ENCODE assay signal across 8 mouse cellular contexts in the genomic region with DNA sequence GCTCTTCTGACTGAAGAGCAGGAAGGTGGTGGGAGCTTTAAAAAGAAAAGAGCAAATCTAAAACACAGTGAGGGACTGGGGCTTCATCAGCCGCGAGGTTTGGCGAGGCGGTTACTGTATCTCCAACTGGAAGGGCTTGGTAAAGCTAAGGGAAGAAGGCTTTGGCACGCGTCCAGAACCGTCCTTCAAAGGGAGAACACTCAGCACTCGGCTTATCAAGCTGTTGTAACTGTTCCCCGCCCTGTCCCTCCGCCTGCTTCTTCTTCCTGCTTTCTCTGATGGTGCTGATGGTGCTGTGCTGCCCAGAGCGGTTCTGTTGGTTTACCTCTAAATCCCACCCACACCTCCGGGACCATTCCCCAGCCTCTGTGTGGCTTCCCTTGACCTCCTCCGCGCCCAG.
DNase-seq lines count a peak whose midpoint lies in the region; ATAC-seq lines count a peak whose summit lies in the region.

No protein-coding gene starts in this region.

- no peaks in the 10 kb centered on the region for H3K9me3 ChIP-seq in heart, embryonic 14.5 days (ENCODE audit: control insufficient read depth, low read length)
- H3K9me3 ChIP-seq in megakaryocyte, embryonic 14.5 days = no peaks in the 10 kb centered on the region

- peak; percentile 19 for DNase-seq in retina, postnatal 1 day
- no peak for DNase-seq in retina, embryonic 14.5 days (ENCODE audit: low spot score)
- peak; percentile 41 to 53 for DNase-seq in adrenal gland, postnatal 4 days (ENCODE audit: low spot score in 2 of 2)
- DNase-seq in layer of hippocampus, postnatal 14 days (ENCODE audit: low spot score in 2 of 2) = peak; percentile 39 to 52
- DNase-seq in B cell, adult 2 months = no peak
- DNase-seq in frontal cortex, postnatal 36 days (ENCODE audit: low spot score in 2 of 2) = no peak

- WGBS in heart, embryonic 14.5 days = 13% methylated on average over 14 of the region's 14 CpGs

- H3K4me2 ChIP-seq in heart, embryonic 14.5 days (ENCODE audit: low read length) = peak overlapping the region; percentile 55

- H3K27ac ChIP-seq in heart, embryonic 14.5 days (replicated peaks in 1 of 2; ENCODE audit: control insufficient read depth in 1 of 2, insufficient read depth in 1 of 2, low read depth in 2 of 2, low read length in 2 of 2) = peak overlapping the region in 1 of 2 experiments; percentile 24; a peak in 2 of 4 replicates

- H3K36me3 ChIP-seq in heart, embryonic 14.5 days (ENCODE audit: control insufficient read depth, insufficient read depth, low read length) = peaks cover 38% of the 10 kb centered on the region
- H3K36me3 ChIP-seq in megakaryocyte, embryonic 14.5 days (replicated peaks; ENCODE audit: low read length) = peaks cover 69% of the 10 kb centered on the region

- H3K27me3 ChIP-seq in heart, embryonic 14.5 days (ENCODE audit: control insufficient read depth, insufficient read depth, low read length) = no peaks in the 10 kb centered on the region
- no peaks in the 10 kb centered on the region for H3K27me3 ChIP-seq in megakaryocyte, embryonic 14.5 days (replicated peaks)

- peak; percentile 79 for ATAC-seq in heart, embryonic 14.5 days (ENCODE audit: insufficient number of reproducible peaks, insufficient read depth, low FRiP score, low read depth)

- peak overlapping the region in 1 of 2 experiments; percentile 10; a peak in 1 of 4 replicates for H3K4me3 ChIP-seq in heart, embryonic 14.5 days (ENCODE audit: control insufficient read depth in 1 of 2, insufficient read depth in 1 of 2, low read depth in 1 of 2, low read length in 2 of 2)
- H3K4me3 ChIP-seq in megakaryocyte, embryonic 14.5 days (replicated peaks) = peak overlapping the region; percentile 20

- peaks cover 8 to 13% of the 10 kb centered on the region in 2 experiments for H3K4me1 ChIP-seq in heart, embryonic 14.5 days (ENCODE audit: control insufficient read depth in 2 of 2, insufficient read depth in 2 of 2, low read length in 2 of 2)
- H3K4me1 ChIP-seq in megakaryocyte, embryonic 14.5 days = peaks cover 16% of the 10 kb centered on the region

- no peak overlapping the region for H3K9ac ChIP-seq in heart, embryonic 14.5 days (ENCODE audit: low read length)

Comparison
In these comparisons a context has a peak if more than half of its experiments do, and no peak if none do; other contexts are left out.
1. DNase-seq: peak in retina, postnatal 1 day (single experiment), adrenal gland, postnatal 4 days (2 of 2) and layer of hippocampus, postnatal 14 days (2 of 2); none in retina, embryonic 14.5 days (single experiment), B cell, adult 2 months (0 of 2) and frontal cortex, postnatal 36 days (0 of 2).